Mouse (Mus musculus) adrenal gland, postnatal 4 days (tissue): ENCODE results near the gene Lrp6. TPM values are rescaled to one million over a fixed set of nuclear protein-coding genes. Genes with fewer than 3 reads are reported as not detected.

Experiments used
- DNase-seq, 2 experiments: peaks; one replicate each; pipeline ENCODE4 v3.0.0; 2021 to 2022; ENCODE audit warnings: low spot score in 2 of 2, mixed read lengths in 2 of 2
- long read RNA-seq, 2 experiments: library from polyadenylated mRNA; stranded (forward); transcript quantifications; one replicate each; pipeline ENCODE4 v2.0.0; 2021
- total RNA-seq, 2 experiments: library from RNA; stranded (reverse); gene quantifications; 2 replicates each; pipeline ENCODE4 v1.2.3; 2021

Lrp6 gene
- total RNA-seq = 10 to 100 TPM; 87.0 to 90.5 TPM
- long read RNA-seq, experiment 1, full-length matches to known transcripts = 4 of 18 reads
- long read RNA-seq, experiment 1, partial matches to known transcripts = 8 of 18 reads
- long read RNA-seq, experiment 1, other reads (novel, unspliced or antisense) = 6 of 18 reads
- long read RNA-seq, experiment 2, partial matches to known transcripts = 10 of 15 reads
- long read RNA-seq, experiment 2, other reads (novel, unspliced or antisense) = 4 of 15 reads

GRCm38 (mm10) chr6:134566818-134567485 is at the start of gene Lrp6:
Gene Lrp6, minus strand, starts transcription at chr6:134566965.
- peak; percentile 71 for DNase-seq

- peak; percentile 57 to 77 for DNase-seq
These were observed 48.2 kb upstream of the Lrp6 start for GRCm38 (mm10) chr6:134614723-134615648.

DNA sequence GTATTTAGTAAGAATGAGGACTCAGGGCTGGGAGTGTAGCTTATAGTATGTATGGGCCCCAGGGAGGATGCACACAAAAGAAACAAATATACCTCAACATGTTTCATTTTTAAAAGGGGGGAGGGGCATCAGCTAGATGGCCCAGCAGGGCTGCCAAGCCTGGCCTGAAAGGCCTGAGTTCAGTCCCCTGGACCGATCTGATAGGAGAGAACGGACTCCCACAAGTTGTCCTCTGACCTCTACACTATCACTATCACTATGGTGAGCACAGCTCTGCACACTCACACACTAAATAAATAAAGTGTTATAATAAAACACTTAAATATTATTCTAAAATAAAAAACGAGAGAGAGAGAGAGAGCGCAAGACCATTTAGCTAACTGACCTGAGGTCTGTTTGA is 47.6 kb upstream of the Lrp6 start:
- no peak for DNase-seq

GRCm38 (mm10) chr6:134611896-134612295 is 45.1 kb upstream of the Lrp6 start:
- DNase-seq = no peak

GRCm38 (mm10) chr6:134610380-134610779 is 43.6 kb upstream of the Lrp6 start:
- DNase-seq = no peak

DNA sequence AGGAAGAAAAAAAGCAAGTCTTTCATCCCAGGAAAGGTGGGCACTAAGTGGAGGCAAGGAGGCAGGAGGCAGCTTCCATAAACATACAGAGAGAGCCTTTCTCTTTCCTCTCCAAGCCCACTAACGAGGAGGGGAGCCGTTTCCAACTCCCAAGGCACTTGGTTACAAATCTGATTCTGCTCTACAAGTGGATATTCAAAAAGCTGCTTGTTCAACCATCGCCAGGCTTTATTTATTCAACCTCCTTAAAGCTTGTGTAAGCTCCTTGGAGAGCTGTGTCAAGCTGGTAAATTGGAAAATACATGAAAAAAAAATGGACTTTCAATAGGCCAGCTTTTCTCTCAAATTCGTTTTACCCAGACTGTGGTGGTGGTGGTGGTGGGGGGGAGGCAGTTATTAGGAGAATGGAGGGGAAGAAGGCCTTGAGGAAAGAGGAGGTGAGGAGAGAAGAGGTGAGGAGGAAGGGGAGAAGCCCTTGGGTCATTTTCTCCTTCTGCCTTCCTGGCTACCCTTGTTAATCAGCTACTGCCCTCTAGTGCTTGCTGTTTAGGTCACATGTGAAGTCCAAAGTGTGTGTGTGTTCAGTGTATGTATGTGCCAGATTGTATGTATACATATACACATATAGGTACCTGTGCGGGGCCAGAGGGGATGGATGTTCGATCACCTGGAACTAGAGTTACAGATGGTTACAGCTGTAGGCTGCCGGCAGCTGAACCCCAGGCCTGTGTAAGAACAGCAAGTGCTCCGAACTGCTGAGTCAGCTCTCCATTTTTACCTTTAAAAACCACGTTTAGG is 40.4 kb upstream of the Lrp6 start:
- no peak for DNase-seq

DNA sequence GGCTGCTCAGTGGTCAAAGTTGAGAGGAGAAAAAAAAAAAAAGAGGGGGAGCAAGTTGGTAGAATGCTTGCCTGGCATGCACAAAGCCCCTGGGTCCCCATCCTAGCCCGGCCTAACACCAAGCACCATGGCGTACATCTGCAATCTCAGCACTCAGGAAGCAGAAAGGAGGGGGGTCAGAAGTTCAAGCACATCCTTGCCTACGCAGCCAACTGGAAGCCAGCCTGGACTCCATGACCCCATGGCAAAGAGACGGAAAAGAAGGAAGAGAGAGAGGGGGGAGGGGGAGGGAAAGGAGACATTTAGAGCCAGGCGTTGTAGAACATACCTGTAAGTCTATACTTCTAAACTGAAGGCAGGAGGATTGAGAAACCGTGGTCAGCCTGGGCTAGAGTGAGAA is 39.8 kb upstream of the Lrp6 start:
- no peak for DNase-seq

GRCm38 (mm10) chr6:134605196-134605595 is 38.4 kb upstream of the Lrp6 start:
- no peak for DNase-seq

- no peak for DNase-seq
These were observed 35.7 kb upstream of the Lrp6 start for GRCm38 (mm10) chr6:134602371-134603003.

- no peak for DNase-seq
These were observed 35.0 kb upstream of the Lrp6 start for GRCm38 (mm10) chr6:134601766-134602165.

DNA sequence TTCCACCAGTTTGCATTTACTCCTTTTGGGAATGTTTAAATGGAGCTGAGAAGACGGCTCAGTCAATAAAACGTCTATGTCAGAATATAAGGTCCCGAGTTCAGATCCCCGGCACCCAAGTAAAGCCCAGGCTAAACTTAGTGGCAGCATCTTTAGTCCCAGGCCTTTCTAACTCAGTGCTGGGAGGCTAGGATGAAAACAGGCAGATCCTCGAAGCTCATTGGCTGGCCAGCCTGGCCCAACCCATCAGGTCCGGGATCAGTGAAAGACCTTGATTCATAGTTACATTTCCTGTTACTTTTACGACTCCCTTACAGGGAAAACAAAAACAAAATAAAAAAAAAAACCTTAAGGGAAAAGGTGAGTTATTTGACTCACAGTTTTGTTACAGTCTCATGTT is 34.4 kb upstream of the Lrp6 start:
- no peak for DNase-seq

- DNase-seq = no peak
These were observed 32.5 kb upstream of the Lrp6 start for GRCm38 (mm10) chr6:134599239-134599638.

GRCm38 (mm10) chr6:134597651-134598229 is 31.0 kb upstream of the Lrp6 start:
- no peak for DNase-seq

- peak in 1 of 2 experiments; percentile 18 for DNase-seq
These were observed 28.0 kb upstream of the Lrp6 start for GRCm38 (mm10) chr6:134594569-134595442.

- no peak for DNase-seq
These were observed 24.8 kb upstream of the Lrp6 start for GRCm38 (mm10) chr6:134591614-134592013.

DNA sequence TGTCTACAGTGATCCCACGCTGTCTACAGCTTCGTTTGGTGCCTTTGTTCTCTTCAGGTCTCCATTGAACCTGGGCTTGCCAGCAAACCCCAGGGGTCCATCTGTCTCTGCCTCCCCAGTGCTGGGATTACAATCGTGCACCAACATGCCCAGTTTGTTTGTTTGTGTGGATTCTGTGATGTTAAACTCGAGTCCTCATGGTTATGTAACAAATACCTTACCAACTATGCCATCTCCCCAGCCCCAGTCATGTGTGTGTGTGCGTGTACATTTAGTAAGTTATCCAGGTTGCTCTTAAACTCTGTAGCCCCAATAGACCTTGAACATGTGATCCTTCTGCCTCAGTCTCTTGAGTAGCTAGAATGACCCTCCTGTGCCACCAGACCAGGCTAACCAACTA is 19.5 kb upstream of the Lrp6 start:
- no peak for DNase-seq

DNA sequence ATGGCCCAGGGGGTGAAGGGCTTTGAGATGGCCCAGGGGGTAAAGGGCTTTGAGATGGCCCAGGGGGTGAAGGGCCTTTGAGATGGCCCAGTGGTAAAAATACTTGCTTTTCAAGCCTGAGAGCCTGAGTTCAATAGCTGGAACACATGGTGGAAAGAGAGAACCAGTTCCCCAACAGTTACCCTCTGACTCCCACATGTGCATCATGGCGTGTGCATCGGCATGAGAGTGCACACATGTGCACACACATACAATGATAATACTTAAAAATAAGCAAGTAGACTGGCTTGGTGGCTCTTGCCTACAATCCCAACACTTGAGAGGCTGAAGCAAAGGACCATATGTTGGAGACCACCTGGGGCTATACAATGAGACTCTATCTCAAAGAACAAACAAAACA is 17.9 kb upstream of the Lrp6 start:
- DNase-seq = no peak

DNA sequence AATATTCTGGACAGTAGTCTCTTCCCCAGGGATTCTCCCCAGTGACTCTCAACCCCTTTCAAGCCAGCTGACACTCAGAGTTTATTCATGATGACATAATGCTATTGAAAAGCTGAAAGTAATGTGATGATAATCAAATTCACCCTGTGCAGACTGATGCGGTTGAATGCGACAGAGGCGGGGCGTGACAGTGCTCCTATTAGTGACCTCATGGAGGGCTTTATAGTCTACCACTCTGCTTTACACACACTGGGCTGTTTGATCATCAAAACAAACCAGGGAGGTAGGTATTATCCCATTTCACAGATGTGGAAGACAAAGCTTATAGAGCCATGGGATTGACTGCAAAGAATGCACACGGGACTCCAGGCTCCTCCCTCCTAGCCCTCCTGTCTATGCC is 15.3 kb upstream of the Lrp6 start:
- no peak for DNase-seq

DNA sequence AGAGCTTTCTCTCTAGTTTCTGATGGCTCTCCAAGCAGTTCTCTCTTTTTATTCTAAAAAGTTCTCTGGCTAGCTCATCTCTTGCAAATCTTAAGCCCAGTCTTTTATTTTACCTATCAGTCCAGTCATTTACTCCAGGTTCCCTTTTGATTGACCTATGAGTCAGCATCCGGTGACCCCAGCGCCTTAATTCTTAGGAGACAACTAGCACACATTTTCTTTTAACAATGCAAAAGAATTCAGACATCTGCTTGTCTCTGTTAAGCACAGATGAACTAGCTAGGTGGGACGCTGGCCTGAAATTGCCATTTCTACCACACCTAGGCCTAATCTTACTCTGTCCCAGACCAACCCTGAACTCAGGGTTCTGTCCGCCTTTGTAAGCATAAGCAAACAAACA is 12.7 kb upstream of the Lrp6 start:
- DNase-seq = no peak
